Mouse (Mus musculus) G1E (cell line): ENCODE results near the gene Paqr9. TPM values are rescaled to one million over a fixed set of nuclear protein-coding genes. Genes with fewer than 3 reads are reported as not detected.
A peak's percentile ranks its signal among the peaks of the same experiment; 100 is the strongest.

Experiments used
- ATAC-seq: 2 replicates; pipeline ENCODE4 v1.8.0; 2016; ENCODE audit warnings: mild to moderate bottlenecking; ENCODE audit not compliant: insufficient number of reproducible peaks, poor library complexity, low FRiP score, severe bottlenecking; ENCODE audit errors: extremely low read depth
- DNase-seq: peaks from one replicate; pipeline ENCODE4 v3.0.0; 2012; ENCODE audit warnings: low spot score
- H3K27me3 ChIP-seq: 2 replicates; pipeline ENCODE4 v1.6.1; 2012; ENCODE audit warnings: mild to moderate bottlenecking, low read length, inconsistent platforms; ENCODE audit not compliant: insufficient read depth
- H3K36me3 ChIP-seq: replicated peaks from 2 replicates; pipeline ENCODE3; 2012; ENCODE audit warnings: mild to moderate bottlenecking, inconsistent platforms
- H3K4me1 ChIP-seq: 2 replicates; pipeline ENCODE4 v1.6.1; 2012; ENCODE audit warnings: low read depth, low read length, inconsistent platforms, mixed read lengths; ENCODE audit not compliant: insufficient read depth
- H3K4me3 ChIP-seq: 2 replicates; pipeline ENCODE4 v1.5.1; 2012; ENCODE audit warnings: low read depth, mild to moderate bottlenecking, inconsistent platforms, low read length, moderate library complexity, mixed read lengths
- H3K9me3 ChIP-seq: replicated peaks from 2 replicates; pipeline ENCODE4 v1.6.1; 2012; ENCODE audit warnings: inconsistent platforms
- CTCF ChIP-seq: IDR thresholded peaks from 2 replicates; pipeline ENCODE4 v1.5.1; 2012; ENCODE audit warnings: low read depth, low read length, inconsistent platforms, mixed read lengths
- GATA1 ChIP-seq: IDR thresholded peaks from 2 replicates; pipeline ENCODE4 v1.6.1; 2012; ENCODE audit warnings: borderline replicate concordance, low read length, inconsistent platforms, mixed read lengths
- GATA2 ChIP-seq: IDR thresholded peaks from 2 replicates; pipeline ENCODE4 v1.6.1; 2012; ENCODE audit warnings: low read depth, low read length, inconsistent platforms, borderline replicate concordance
- POLR2AphosphoS5 ChIP-seq: IDR thresholded peaks from 2 replicates; pipeline ENCODE4 v1.6.1; 2012; ENCODE audit warnings: low read depth, low read length, inconsistent platforms; ENCODE audit not compliant: insufficient replicate concordance
- TAL1 ChIP-seq: conservative IDR thresholded peaks from 2 replicates; pipeline ENCODE4 v1.6.1; 2012; ENCODE audit warnings: low read depth, low read length, inconsistent platforms, mixed read lengths
- polyA plus RNA-seq: library from polyadenylated mRNA; stranded (reverse); fragments of >175 nt; gene quantifications from 2 replicates; pipeline ENCODE4 v1.2.3, GENCODE M21; 2012
- total RNA-seq, 2 experiments: library from RNA; stranded (forward) in 1 of 2; stranded (reverse) in 1 of 2; fragments of 200-1000 nt in 1 of 2; fragments of >200 nt in 1 of 2; fragmentation: Nextera tagmentation in 1 of 2; gene quantifications; 2 replicates each; pipeline ENCODE4 v1.2.3; 2014 to 2017

Gene Paqr9
- total and polyA plus RNA-seq, 3 experiments, result 0.11 to 6.8 TPM; not detected in 1

GRCm38 (mm10) chr9:95527676-95528075 lies 31.8 kb upstream of the Paqr9 start:
- TF ChIP-seq GATA1 (no peak), TAL1 (no peak), CTCF (no peak), POLR2AphosphoS5 (no peak), GATA2 (no peak)
- Histone ChIP-seq H3K36me3 (no peaks in the 10 kb centered on the region), H3K27me3 (peaks cover 2% of the 10 kb centered on the region; the same call in 1 of the 2 replicates), H3K4me1 (no peaks in the 10 kb centered on the region; the same call in 1 of the 2 replicates), H3K9me3 (no peaks in the 10 kb centered on the region), H3K4me3 (no peak overlapping the region)
- DNase-seq, result no peak
- ATAC-seq, result peak; percentile 66

GRCm38 (mm10) chr9:95531144-95531543 lies 28.3 kb upstream of the Paqr9 start:
- no peak overlapping the region for H3K4me3 ChIP-seq
- H3K4me1 ChIP-seq, result no peaks in the 10 kb centered on the region
- DNase-seq, result no peak
- no peaks in the 10 kb centered on the region for H3K36me3 ChIP-seq
- TF ChIP-seq POLR2AphosphoS5 (no peak), GATA2 (no peak), TAL1 (no peak), GATA1 (no peak), CTCF (no peak)
- H3K27me3 ChIP-seq, result peaks cover 2% of the 10 kb centered on the region; the same call in 1 of the 2 replicates
- H3K9me3 ChIP-seq, result no peaks in the 10 kb centered on the region
- ATAC-seq, result no peak

- peak; percentile 6 for DNase-seq
- H3K9me3 ChIP-seq, result no peaks in the 10 kb centered on the region
- H3K27me3 ChIP-seq, result peaks cover 2% of the 10 kb centered on the region; the same call in 1 of the 2 replicates
- ATAC-seq, result no peak
- H3K4me1 ChIP-seq, result no peaks in the 10 kb centered on the region
- TF ChIP-seq GATA1, result no peak
- no peak for TF ChIP-seq GATA2
- no peak for TF ChIP-seq TAL1
- TF ChIP-seq POLR2AphosphoS5, result no peak
- TF ChIP-seq CTCF, result no peak
- H3K4me3 ChIP-seq, result no peak overlapping the region
- H3K36me3 ChIP-seq, result no peaks in the 10 kb centered on the region
These were observed 25.6 kb upstream of the Paqr9 start for GRCm38 (mm10) chr9:95533817-95534216.

- Histone ChIP-seq H3K27me3 (peaks cover 3% of the 10 kb centered on the region; the same call in 1 of the 2 replicates), H3K4me1 (0 out of 2 replicates have a peak, but pooled peaks cover 2% of the 10 kb centered on the region), H3K9me3 (no peaks in the 10 kb centered on the region), H3K36me3 (no peaks in the 10 kb centered on the region), H3K4me3 (no peak overlapping the region)
- ATAC-seq, result no peak
- DNase-seq, result no peak
- no peak for TF ChIP-seq CTCF
- no peak for TF ChIP-seq POLR2AphosphoS5
- no peak for TF ChIP-seq GATA1
- TF ChIP-seq GATA2, result no peak
- no peak for TF ChIP-seq TAL1
These were observed 20.2 kb upstream of the Paqr9 start for GRCm38 (mm10) chr9:95539176-95539800.

- Histone ChIP-seq H3K4me1 (0 out of 2 replicates have a peak, but pooled peaks cover 2% of the 10 kb centered on the region), H3K36me3 (no peaks in the 10 kb centered on the region), H3K27me3 (peaks cover 3% of the 10 kb centered on the region; the same call in 1 of the 2 replicates), H3K4me3 (no peak overlapping the region), H3K9me3 (0 out of 2 replicates have a peak, but pooled peaks cover 3% of the 10 kb centered on the region)
- DNase-seq (peak; percentile 44), ATAC-seq (peak; percentile 57)
- TF ChIP-seq CTCF (peak; percentile 58), GATA2 (no peak)
These were observed 19.0 kb upstream of the Paqr9 start for GRCm38 (mm10) chr9:95540487-95540886.

GRCm38 (mm10) chr9:95541208-95541607 lies 18.2 kb upstream of the Paqr9 start:
- Histone ChIP-seq H3K4me3 (no peak overlapping the region), H3K9me3 (0 out of 2 replicates have a peak, but pooled peaks cover 3% of the 10 kb centered on the region), H3K4me1 (0 out of 2 replicates have a peak, but pooled peaks cover 2% of the 10 kb centered on the region), H3K36me3 (no peaks in the 10 kb centered on the region), H3K27me3 (peaks cover 3% of the 10 kb centered on the region; the same call in 1 of the 2 replicates)
- no peak for TF ChIP-seq POLR2AphosphoS5
- TF ChIP-seq TAL1, result no peak
- TF ChIP-seq CTCF, result no peak
- no peak for TF ChIP-seq GATA1
- TF ChIP-seq GATA2, result no peak
- ATAC-seq (no peak), DNase-seq (no peak)
